Mouse (Mus musculus): Measurements from ENCODE around the gene Akt1s1. TPM values are rescaled to one million over a fixed set of nuclear protein-coding genes. Genes with fewer than 3 reads are reported as not detected.

Akt1s1 gene
- polyA plus RNA-seq (2014; fragmentation: Nextera tagmentation; extraction: Ambion mirVana) = 38.6 and 63.4 TPM in 2 replicates

DNA sequence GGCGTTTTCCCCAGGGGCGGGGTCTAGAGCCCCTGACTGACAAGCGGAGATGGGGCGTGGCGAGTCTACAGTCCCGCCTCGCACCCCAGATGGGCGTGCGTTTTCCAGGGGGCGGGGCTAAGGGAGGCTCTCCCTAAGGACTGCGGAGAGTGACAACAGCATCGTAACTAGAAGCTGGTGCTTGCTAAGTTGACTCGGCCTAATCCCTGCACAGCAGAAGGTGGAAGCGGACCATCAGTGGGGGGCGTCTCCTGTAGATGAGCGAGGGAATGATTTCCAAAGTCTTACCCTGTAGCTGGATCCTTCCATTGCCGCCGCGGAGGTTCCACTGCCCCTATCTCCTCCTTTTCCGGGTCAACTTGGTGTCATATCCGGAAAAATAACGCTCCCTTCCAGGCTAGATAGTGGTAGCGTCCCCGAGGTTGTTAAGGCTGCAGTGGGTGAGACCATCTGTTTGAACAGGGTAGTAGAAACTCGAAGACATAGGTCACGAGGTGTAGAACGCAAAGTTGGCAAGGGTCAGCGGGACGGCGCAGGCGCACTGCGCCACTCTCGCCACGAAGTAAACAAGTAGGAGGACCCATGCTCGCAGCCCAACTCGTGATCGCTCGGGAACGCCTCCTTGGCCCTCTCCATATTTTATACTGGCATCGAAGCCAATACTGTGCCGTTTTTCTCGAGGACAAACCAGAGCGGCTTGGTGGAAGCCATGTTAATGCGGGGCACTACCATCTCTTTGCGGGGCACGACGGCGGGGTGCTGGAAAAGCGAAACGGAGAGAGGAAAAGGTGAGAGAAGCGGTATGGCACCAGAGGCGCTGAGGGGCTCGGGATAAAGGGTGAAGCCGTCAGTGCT lies at the start of gene Akt1s1, which contains the start of gene Tbc1d17:
Gene Akt1s1, plus strand, starts transcription at position 431 of the 855 bp plus-strand sequence.
Gene Tbc1d17, minus strand, starts transcription at position 519 of the 855 bp plus-strand sequence.
- Histone ChIP-seq H3K4me1 (ENCODE audit: control insufficient read depth, insufficient read depth, low read length) (peaks cover 15% of the 10 kb centered on the region), H3K4me2 (ENCODE audit: low read depth, severe bottlenecking) (peak within 1 kb of the TSS; percentile 83), H3K9ac (ENCODE audit: low read length) (peak within 1 kb of the TSS; percentile 77), H3K27me3 (ENCODE audit: control insufficient read depth, insufficient read depth, low read length) (no peaks in the 10 kb centered on the region), H3K4me3 (ENCODE audit: low read depth, low read length) (peak within 1 kb of the TSS; percentile 80), H3K36me3 (ENCODE audit: control insufficient read depth, insufficient read depth, low read length) (peaks cover 24% of the 10 kb centered on the region), H3K9me3 (ENCODE audit: control insufficient read depth, low read length) (no peaks in the 10 kb centered on the region), H3K27ac (replicated peaks; ENCODE audit: low read depth, low read length) (peak within 1 kb of the TSS; percentile 91)
- WGBS = under 1% methylated on average over 54 of the region's 54 CpGs
- peak; percentile 80 for ATAC-seq (ENCODE audit: insufficient number of reproducible peaks, low FRiP score, low TSS enrichment, low read depth)
- DNase-seq (ENCODE audit: low spot score) = peak; percentile 96

DNA sequence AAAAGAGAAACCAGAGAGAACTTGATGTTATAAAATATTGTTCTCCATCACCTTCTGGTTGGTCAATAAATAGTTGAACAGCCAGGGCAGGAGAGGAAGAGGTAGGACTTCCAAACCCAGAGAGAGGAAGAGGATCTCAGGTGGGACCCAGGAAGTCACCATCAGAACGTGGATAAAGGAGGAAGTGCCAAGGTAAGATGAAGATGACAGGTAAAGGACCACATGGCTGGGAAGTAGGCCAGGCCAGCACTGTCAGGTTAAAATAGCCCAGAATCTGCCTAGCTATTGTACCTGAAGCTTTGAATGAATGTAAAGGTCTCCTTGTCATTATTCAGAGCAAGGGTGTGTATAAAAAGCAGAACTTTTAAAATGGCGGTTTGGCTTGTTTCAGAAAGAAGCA lies 39.9 kb upstream of the Akt1s1 start:
- Histone ChIP-seq H3K36me3 (ENCODE audit: control insufficient read depth, insufficient read depth, low read length) (peaks cover under 1% of the 10 kb centered on the region; the same call in 1 of the 2 replicates), H3K4me3 (ENCODE audit: low read depth, low read length) (no peak overlapping the region), H3K4me1 (ENCODE audit: control insufficient read depth, insufficient read depth, low read length) (no peaks in the 10 kb centered on the region), H3K9ac (ENCODE audit: low read length) (no peak overlapping the region), H3K27me3 (ENCODE audit: control insufficient read depth, insufficient read depth, low read length) (no peaks in the 10 kb centered on the region), H3K9me3 (ENCODE audit: control insufficient read depth, low read length) (no peaks in the 10 kb centered on the region), H3K4me2 (ENCODE audit: low read depth, severe bottlenecking) (no peak overlapping the region), H3K27ac (replicated peaks; ENCODE audit: low read depth, low read length) (no peak overlapping the region)
- 84% methylated on average over 2 of the region's 2 CpGs for WGBS
- DNase-seq (ENCODE audit: low spot score) = no peak
- no peak for ATAC-seq (ENCODE audit: insufficient number of reproducible peaks, low FRiP score, low TSS enrichment, low read depth)

DNA sequence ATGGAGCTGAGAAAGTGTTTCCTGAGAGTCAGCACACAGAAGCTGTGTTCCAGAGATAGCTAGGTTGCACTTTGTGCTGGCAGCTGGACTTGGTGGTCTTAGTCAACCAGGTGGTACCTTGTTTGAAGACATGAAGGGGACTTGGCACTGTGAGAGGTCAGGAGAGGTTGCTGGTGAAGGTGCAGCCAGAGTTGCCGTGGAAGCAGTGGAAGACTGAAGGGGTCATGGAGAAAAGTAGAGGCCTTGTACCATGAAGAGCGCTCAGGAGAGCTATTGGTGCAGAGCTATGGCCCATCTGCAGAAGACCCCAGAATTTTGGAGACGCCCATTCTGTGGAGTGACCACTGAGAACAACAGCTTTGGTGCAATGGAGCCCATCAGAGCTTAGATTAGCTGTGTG lies 39.3 kb upstream of the Akt1s1 start:
- ATAC-seq (ENCODE audit: insufficient number of reproducible peaks, low FRiP score, low TSS enrichment, low read depth) = no peak
- 91% methylated on average over 3 of the region's 3 CpGs for WGBS

DNA sequence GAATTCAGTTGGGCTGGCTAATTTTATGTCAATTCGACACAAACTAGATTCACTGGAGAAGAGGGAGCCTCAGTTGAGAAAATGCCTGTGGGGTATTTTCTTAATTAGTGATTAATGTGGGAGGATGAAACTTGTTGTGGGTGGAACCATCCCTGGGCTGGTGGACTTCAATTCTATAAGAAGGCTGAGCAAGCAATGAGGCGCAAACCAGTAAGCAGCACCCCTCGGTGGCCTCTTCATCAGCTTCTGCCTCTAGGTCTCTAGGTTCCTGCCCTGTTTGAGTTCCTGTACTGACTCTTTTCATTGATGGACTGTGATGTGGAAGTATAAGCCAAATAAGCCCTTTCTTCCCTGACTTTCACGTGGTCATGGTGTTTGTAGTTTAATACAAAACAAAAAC lies 38.4 kb upstream of the Akt1s1 start:
- ATAC-seq (ENCODE audit: insufficient number of reproducible peaks, low FRiP score, low TSS enrichment, low read depth) (no peak), DNase-seq (ENCODE audit: low spot score) (no peak)
- H3K4me1 ChIP-seq (ENCODE audit: control insufficient read depth, insufficient read depth, low read length) = no peaks in the 10 kb centered on the region; the same call in 1 of the 2 replicates
- 81% methylated on average over 4 of the region's 4 CpGs for WGBS
- H3K27me3 ChIP-seq (ENCODE audit: control insufficient read depth, insufficient read depth, low read length) = no peaks in the 10 kb centered on the region
- H3K36me3 ChIP-seq (ENCODE audit: control insufficient read depth, insufficient read depth, low read length) = peaks cover 3% of the 10 kb centered on the region; the same call in 1 of the 2 replicates
- H3K4me2 ChIP-seq (ENCODE audit: low read depth, severe bottlenecking) = no peak overlapping the region
- no peaks in the 10 kb centered on the region for H3K9me3 ChIP-seq (ENCODE audit: control insufficient read depth, low read length)
- H3K4me3 ChIP-seq (ENCODE audit: low read depth, low read length) = no peak overlapping the region
- no peak overlapping the region for H3K27ac ChIP-seq (replicated peaks; ENCODE audit: low read depth, low read length)
- no peak overlapping the region for H3K9ac ChIP-seq (ENCODE audit: low read length)

More for the DNA sequence above, 39.3 kb upstream of the Akt1s1 start:
- Histone ChIP-seq H3K36me3 (ENCODE audit: control insufficient read depth, insufficient read depth, low read length) (peaks cover 3% of the 10 kb centered on the region; the same call in 1 of the 2 replicates), H3K4me2 (ENCODE audit: low read depth, severe bottlenecking) (no peak overlapping the region), H3K27me3 (ENCODE audit: control insufficient read depth, insufficient read depth, low read length) (no peaks in the 10 kb centered on the region), H3K9ac (ENCODE audit: low read length) (no peak overlapping the region), H3K9me3 (ENCODE audit: control insufficient read depth, low read length) (no peaks in the 10 kb centered on the region), H3K4me1 (ENCODE audit: control insufficient read depth, insufficient read depth, low read length) (no peaks in the 10 kb centered on the region), H3K27ac (replicated peaks; ENCODE audit: low read depth, low read length) (no peak overlapping the region), H3K4me3 (ENCODE audit: low read depth, low read length) (no peak overlapping the region)
- peak; percentile 8 for DNase-seq (ENCODE audit: low spot score)

DNA sequence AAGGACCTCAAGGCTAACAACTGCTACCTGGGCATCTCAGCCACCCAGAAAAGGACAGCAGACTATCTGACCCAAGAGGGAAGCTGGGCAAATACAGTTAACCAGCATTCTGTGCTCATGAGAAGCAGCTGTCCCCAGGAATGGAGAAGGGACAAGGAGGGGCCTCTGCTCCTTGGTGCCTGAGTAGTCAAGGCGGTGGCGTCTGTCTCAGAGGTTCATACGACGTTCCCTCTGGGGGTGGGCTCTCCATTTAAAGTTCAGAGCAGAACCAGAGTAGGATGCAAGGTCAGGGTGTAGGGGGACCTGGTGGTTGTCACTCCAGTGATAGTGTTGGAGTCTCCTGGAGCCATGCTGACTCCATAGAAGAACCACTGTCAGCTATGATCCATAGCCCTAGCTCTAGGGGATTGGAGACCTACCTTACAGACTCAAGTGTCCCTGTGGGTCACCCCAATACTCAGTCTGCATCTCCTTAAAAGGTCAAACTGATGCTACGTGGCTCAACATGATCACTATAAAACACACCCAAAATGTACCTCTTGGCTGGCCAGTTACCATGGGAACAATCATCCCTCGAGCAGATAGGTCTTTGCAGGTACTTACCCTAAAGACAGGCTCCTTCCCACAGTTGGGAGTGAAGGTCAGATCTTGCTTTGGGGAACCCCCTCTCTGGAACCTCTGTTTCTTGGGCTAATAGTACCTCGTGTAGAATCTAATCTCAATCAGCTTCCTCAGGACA lies 37.8 kb upstream of the Akt1s1 start:
- WGBS = 89% methylated on average over 7 of the region's 7 CpGs

DNA sequence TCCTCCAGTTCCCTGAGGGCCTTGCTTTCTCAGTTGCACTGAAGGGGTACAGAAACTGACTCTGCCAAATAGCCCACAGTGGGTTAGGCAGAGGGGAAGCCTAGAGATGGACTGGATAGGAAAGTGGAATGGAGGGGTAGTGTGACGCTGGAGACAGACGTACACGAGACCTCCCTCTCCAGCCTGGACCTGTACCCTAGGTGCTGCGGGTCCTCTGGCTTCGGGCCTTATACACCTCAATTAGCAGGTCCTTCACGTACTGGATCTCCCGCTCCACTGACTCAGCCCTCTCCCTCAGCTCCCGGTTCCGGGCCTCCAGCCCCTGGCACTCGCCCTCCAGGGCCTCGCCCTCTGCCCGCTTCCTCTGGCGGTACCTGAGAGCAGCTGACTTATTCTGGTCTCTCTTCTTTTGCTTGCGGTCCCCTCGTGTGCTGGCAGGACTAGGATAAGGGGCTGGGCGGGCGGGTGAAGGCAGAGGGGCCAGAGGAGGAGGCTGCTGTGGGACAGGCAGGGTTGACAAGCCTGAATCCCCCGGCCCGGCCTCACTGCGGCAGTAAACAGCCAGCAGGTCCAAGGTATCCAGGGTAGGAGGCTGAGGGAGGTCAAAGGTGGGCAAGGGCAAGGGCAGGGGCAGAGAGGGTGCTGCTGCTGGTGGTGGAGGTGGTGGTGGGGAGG lies 36.0 kb upstream of the Akt1s1 start:
- H3K4me3 ChIP-seq (ENCODE audit: low read depth, low read length) = no peak overlapping the region
- 92% methylated on average over 20 of the region's 20 CpGs for WGBS
- no peak overlapping the region for H3K27ac ChIP-seq (replicated peaks; ENCODE audit: low read depth, low read length)
- DNase-seq (ENCODE audit: low spot score) (peak; percentile 16), ATAC-seq (ENCODE audit: insufficient number of reproducible peaks, low FRiP score, low TSS enrichment, low read depth) (no peak)
- H3K4me2 ChIP-seq (ENCODE audit: low read depth, severe bottlenecking) = 0 out of 2 replicates have a peak overlapping the region, but pooled peaks have one; percentile 0
- H3K36me3 ChIP-seq (ENCODE audit: control insufficient read depth, insufficient read depth, low read length) = peaks cover 3% of the 10 kb centered on the region; the same call in 1 of the 2 replicates
- H3K4me1 ChIP-seq (ENCODE audit: control insufficient read depth, insufficient read depth, low read length) = peaks cover 5% of the 10 kb centered on the region
- no peak overlapping the region for H3K9ac ChIP-seq (ENCODE audit: low read length)
- no peaks in the 10 kb centered on the region for H3K9me3 ChIP-seq (ENCODE audit: control insufficient read depth, low read length)
- H3K27me3 ChIP-seq (ENCODE audit: control insufficient read depth, insufficient read depth, low read length) = no peaks in the 10 kb centered on the region

More for the DNA sequence above, 37.8 kb upstream of the Akt1s1 start:
- Histone ChIP-seq H3K4me1 (ENCODE audit: control insufficient read depth, insufficient read depth, low read length) (no peaks in the 10 kb centered on the region; the same call in 1 of the 2 replicates), H3K27ac (replicated peaks; ENCODE audit: low read depth, low read length) (no peak overlapping the region), H3K27me3 (ENCODE audit: control insufficient read depth, insufficient read depth, low read length) (no peaks in the 10 kb centered on the region), H3K9ac (ENCODE audit: low read length) (no peak overlapping the region), H3K36me3 (ENCODE audit: control insufficient read depth, insufficient read depth, low read length) (peaks cover 3% of the 10 kb centered on the region; the same call in 1 of the 2 replicates), H3K4me3 (ENCODE audit: low read depth, low read length) (no peak overlapping the region), H3K9me3 (ENCODE audit: control insufficient read depth, low read length) (no peaks in the 10 kb centered on the region), H3K4me2 (ENCODE audit: low read depth, severe bottlenecking) (no peak overlapping the region)
- DNase-seq (ENCODE audit: low spot score) = peak; percentile 15
- no peak for ATAC-seq (ENCODE audit: insufficient number of reproducible peaks, low FRiP score, low TSS enrichment, low read depth)

DNA sequence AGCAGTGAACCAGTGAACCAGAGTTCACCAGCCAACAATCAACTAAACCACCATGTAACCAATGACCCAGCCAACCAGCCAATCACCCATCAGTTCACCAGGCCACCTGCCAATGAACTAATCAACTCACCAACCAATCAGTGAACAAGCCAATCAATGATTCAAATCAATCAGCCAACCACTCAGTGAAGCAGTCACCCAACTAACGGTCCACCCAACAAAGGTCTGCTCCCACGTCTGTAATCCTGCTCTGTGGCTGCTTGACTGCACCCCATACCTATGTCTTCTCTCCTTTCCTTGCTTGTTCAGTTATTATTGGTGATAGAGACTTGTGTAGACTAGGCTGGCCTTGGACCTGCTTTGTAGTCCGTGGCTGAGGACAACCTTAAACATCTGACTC lies 34.8 kb upstream of the Akt1s1 start:
- ATAC-seq (ENCODE audit: insufficient number of reproducible peaks, low FRiP score, low TSS enrichment, low read depth) = no peak
- H3K9ac ChIP-seq (ENCODE audit: low read length) = no peak overlapping the region
- H3K9me3 ChIP-seq (ENCODE audit: control insufficient read depth, low read length) = no peaks in the 10 kb centered on the region
- no peak overlapping the region for H3K27ac ChIP-seq (replicated peaks; ENCODE audit: low read depth, low read length)
- peak; percentile 9 for DNase-seq (ENCODE audit: low spot score)
- 90% methylated on average over 3 of the region's 3 CpGs for WGBS
- peaks cover 3% of the 10 kb centered on the region; the same call in 1 of the 2 replicates for H3K36me3 ChIP-seq (ENCODE audit: control insufficient read depth, insufficient read depth, low read length)
- no peak overlapping the region for H3K4me3 ChIP-seq (ENCODE audit: low read depth, low read length)
- H3K4me2 ChIP-seq (ENCODE audit: low read depth, severe bottlenecking) = no peak overlapping the region
- peaks cover 17% of the 10 kb centered on the region for H3K4me1 ChIP-seq (ENCODE audit: control insufficient read depth, insufficient read depth, low read length)
- no peaks in the 10 kb centered on the region for H3K27me3 ChIP-seq (ENCODE audit: control insufficient read depth, insufficient read depth, low read length)

DNA sequence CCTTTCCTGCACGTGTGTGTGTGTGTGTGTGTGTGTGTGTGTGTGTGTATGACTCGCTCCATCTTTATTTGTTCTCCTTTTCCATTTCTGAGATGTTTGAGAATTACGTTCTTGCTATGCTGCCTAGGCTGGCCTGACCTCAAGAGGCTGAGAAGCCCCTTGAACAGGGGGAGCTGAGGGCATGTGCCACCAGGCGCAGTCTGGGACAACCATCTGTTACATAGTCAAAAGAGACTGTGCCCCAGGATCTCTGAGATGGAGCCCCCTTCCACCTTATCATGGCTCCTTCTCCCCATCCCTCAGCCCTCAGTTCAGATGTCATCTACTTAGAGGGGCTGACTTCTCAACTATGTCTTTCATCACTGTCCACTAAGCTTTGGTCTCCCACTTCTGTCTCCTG lies 34.4 kb upstream of the Akt1s1 start:
- Histone ChIP-seq H3K4me1 (ENCODE audit: control insufficient read depth, insufficient read depth, low read length) (peaks cover 19% of the 10 kb centered on the region), H3K27me3 (ENCODE audit: control insufficient read depth, insufficient read depth, low read length) (no peaks in the 10 kb centered on the region), H3K4me2 (ENCODE audit: low read depth, severe bottlenecking) (no peak overlapping the region), H3K27ac (replicated peaks; ENCODE audit: low read depth, low read length) (no peak overlapping the region), H3K36me3 (ENCODE audit: control insufficient read depth, insufficient read depth, low read length) (peaks cover 5% of the 10 kb centered on the region; the same call in 1 of the 2 replicates), H3K4me3 (ENCODE audit: low read depth, low read length) (no peak overlapping the region), H3K9ac (ENCODE audit: low read length) (no peak overlapping the region), H3K9me3 (ENCODE audit: control insufficient read depth, low read length) (no peaks in the 10 kb centered on the region)
- ATAC-seq (ENCODE audit: insufficient number of reproducible peaks, low FRiP score, low TSS enrichment, low read depth) (no peak), DNase-seq (ENCODE audit: low spot score) (no peak)
- 85% methylated on average over 4 of the region's 4 CpGs for WGBS
